In genomic region chr5:50697588-50697987, GRCm38 (mm10) we compare ENCODE assay signal across 14 mouse cellular contexts.
DNase-seq lines count a peak whose midpoint lies in the region; ATAC-seq and TF ChIP-seq lines count a peak whose summit lies in the region.
"Had no signal": no experiment of that assay in that cellular context is flagged by ENCODE, and none has a peak within 500 bp of the region (broad histone marks: within the 10 kb centered on the region; RNA-seq: fewer than 3 reads in every experiment).

No protein-coding gene starts in this region.

- TF ChIP-seq CTCF in lung, adult 2 months (IDR thresholded peaks at IDR 0.05; ENCODE audit: insufficient read depth, low read length) = no peak

- no peaks in the 10 kb centered on the region for H3K4me1 ChIP-seq in limb, embryonic 15.5 days
- H3K4me1 ChIP-seq in limb, embryonic 10.5 days = no peaks in the 10 kb centered on the region; the same call in 1 of the 2 replicates
- H3K4me1 ChIP-seq in hindbrain, embryonic 16.5 days (ENCODE audit: control insufficient read depth, insufficient read depth, low read depth, low read length) = no peaks in the 10 kb centered on the region
- no peaks in the 10 kb centered on the region for H3K4me1 ChIP-seq in neural tube, embryonic 15.5 days
- no peaks in the 10 kb centered on the region for H3K4me1 ChIP-seq in lung, adult 2 months (ENCODE audit: control insufficient read depth, insufficient read depth, low read length)
- H3K4me1 ChIP-seq: liver, embryonic 15.5 days had no signal

- H3K4me2 ChIP-seq in limb, embryonic 15.5 days = no peak overlapping the region
- H3K4me2 ChIP-seq in hindbrain, embryonic 16.5 days (ENCODE audit: low read length) = peak overlapping the region; percentile 13; the same call in 1 of the 2 replicates
- peak overlapping the region; percentile 24; the same call in 1 of the 2 replicates for H3K4me2 ChIP-seq in neural tube, embryonic 15.5 days
- H3K4me2 ChIP-seq: liver, embryonic 15.5 days had no signal

- ATAC-seq in limb, embryonic 15.5 days (ENCODE audit: insufficient number of reproducible peaks, low FRiP score, low TSS enrichment, low read depth) = no peak
- ATAC-seq in hindbrain, embryonic 16.5 days = peak; percentile 42; the same call in 1 of the 2 replicates
- peak; percentile 35; the same call in 1 of the 2 replicates for ATAC-seq in neural tube, embryonic 15.5 days (ENCODE audit: low FRiP score)
- no peak for ATAC-seq in megakaryocyte-erythroid progenitor cell, adult 5-6 weeks (replicated peaks; ENCODE audit: low FRiP score, low TSS enrichment, poor library complexity, severe bottlenecking)
- ATAC-seq: inflammation-experienced regulatory T-cells, adult 6 months had no signal

- H3K27me3 ChIP-seq in limb, embryonic 15.5 days = no peaks in the 10 kb centered on the region
- H3K27me3 ChIP-seq in limb, embryonic 10.5 days (ENCODE audit: low read depth, poor library complexity, severe bottlenecking) = no peaks in the 10 kb centered on the region
- no peaks in the 10 kb centered on the region for H3K27me3 ChIP-seq in hindbrain, embryonic 16.5 days (replicated peaks; ENCODE audit: control insufficient read depth, insufficient read depth, low read length)
- no peaks in the 10 kb centered on the region for H3K27me3 ChIP-seq in neural tube, embryonic 15.5 days (replicated peaks)
- H3K27me3 ChIP-seq: liver, embryonic 15.5 days had no signal

- H3K9me3 ChIP-seq in limb, embryonic 15.5 days = no peaks in the 10 kb centered on the region
- H3K9me3 ChIP-seq in limb, embryonic 10.5 days (replicated peaks) = no peaks in the 10 kb centered on the region
- H3K9me3 ChIP-seq in hindbrain, embryonic 16.5 days (ENCODE audit: control insufficient read depth, low read length) = no peaks in the 10 kb centered on the region
- H3K9me3 ChIP-seq in neural tube, embryonic 15.5 days (replicated peaks) = no peaks in the 10 kb centered on the region
- H3K9me3 ChIP-seq: G1E; liver, embryonic 15.5 days had no signal

- no peaks in the 10 kb centered on the region for H3K36me3 ChIP-seq in limb, embryonic 15.5 days
- no peaks in the 10 kb centered on the region for H3K36me3 ChIP-seq in limb, embryonic 10.5 days
- H3K36me3 ChIP-seq in hindbrain, embryonic 16.5 days (ENCODE audit: control insufficient read depth, insufficient read depth, low read length) = no peaks in the 10 kb centered on the region
- no peaks in the 10 kb centered on the region for H3K36me3 ChIP-seq in neural tube, embryonic 15.5 days
- H3K36me3 ChIP-seq: G1E; liver, embryonic 15.5 days had no signal

- peak overlapping the region; percentile 38; the same call in 1 of the 2 replicates for H3K27ac ChIP-seq in limb, embryonic 15.5 days
- H3K27ac ChIP-seq in limb, embryonic 10.5 days = no peak overlapping the region
- H3K27ac ChIP-seq in hindbrain, embryonic 16.5 days (ENCODE audit: low read depth, low read length) = no peak overlapping the region
- H3K27ac ChIP-seq in neural tube, embryonic 15.5 days (replicated peaks) = no peak overlapping the region
- H3K27ac ChIP-seq: liver, embryonic 15.5 days had no signal

- no peak overlapping the region for H3K4me3 ChIP-seq in limb, embryonic 15.5 days
- H3K4me3 ChIP-seq in limb, embryonic 10.5 days = no peak overlapping the region
- H3K4me3 ChIP-seq in hindbrain, embryonic 16.5 days (ENCODE audit: low read length) = no peak overlapping the region
- H3K4me3 ChIP-seq in neural tube, embryonic 15.5 days (replicated peaks) = no peak overlapping the region
- no peak overlapping the region for H3K4me3 ChIP-seq in lung, adult 2 months (replicated peaks; ENCODE audit: extremely low read depth, low read depth, low read length)
- H3K4me3 ChIP-seq: liver, embryonic 15.5 days had no signal

- no peak overlapping the region for H3K9ac ChIP-seq in limb, embryonic 15.5 days
- H3K9ac ChIP-seq in hindbrain, embryonic 16.5 days (ENCODE audit: low read depth, low read length) = no peak overlapping the region
- H3K9ac ChIP-seq in neural tube, embryonic 15.5 days (replicated peaks) = no peak overlapping the region
- H3K9ac ChIP-seq: liver, embryonic 15.5 days had no signal

- WGBS in limb, embryonic 15.5 days = 53% methylated on average over 8 of the region's 8 CpGs
- 66% methylated on average over 8 of the region's 8 CpGs for WGBS in limb, embryonic 10.5 days
- 19% methylated on average over 8 of the region's 8 CpGs for WGBS in hindbrain, embryonic 16.5 days
- WGBS in neural tube, embryonic 15.5 days = 13% methylated on average over 8 of the region's 8 CpGs
- 44% methylated on average over 8 of the region's 8 CpGs for WGBS in lung, adult 2 months

- no peak for TF ChIP-seq POLR2A in lung, adult 2 months (IDR thresholded peaks at IDR 0.05; ENCODE audit: borderline replicate concordance, extremely low read depth, low read depth, low read length)

- no peak for DNase-seq in limb, embryonic 10.5 days (ENCODE audit: low spot score)
- peak; percentile 22 for DNase-seq in embryo, embryonic 9.5 days (ENCODE audit: extremely low spot score)
- DNase-seq in lung, adult 2 months = no peak
- no peak for DNase-seq in left cerebral cortex, postnatal 36 days (ENCODE audit: low spot score in 2 of 2)
- DNase-seq: heart, adult 18-20 months; lung, postnatal 4 days; thymus, adult 18-20 months had no signal

- intact Hi-C loops in left cerebral cortex, postnatal 36 days (cut with DNase I) = loop anchor here (10.0 kb wide), 1 partner anchor 223 kb away; no protein-coding TSS in a partner anchor

Comparison
In these comparisons a context has a peak if more than half of its experiments do, and no peak if none do; other contexts are left out.
1. ATAC-seq: peak in hindbrain, embryonic 16.5 days (single experiment) and neural tube, embryonic 15.5 days (single experiment); none in limb, embryonic 15.5 days (single experiment) and megakaryocyte-erythroid progenitor cell, adult 5-6 weeks (single experiment).